In genomic region chr1:189727346-189727883, GRCm38 (mm10) we compare ENCODE assay signal across 8 mouse cellular contexts. TPM values are rescaled to one million over a fixed set of nuclear protein-coding genes. Genes with fewer than 3 reads are reported as not detected.
DNase-seq lines count a peak whose midpoint lies in the region; ATAC-seq and TF ChIP-seq lines count a peak whose summit lies in the region.

No protein-coding gene starts in this region.

- peaks cover 16% of the 10 kb centered on the region for H3K4me1 ChIP-seq in forebrain, embryonic 16.5 days (replicated peaks; ENCODE audit: control insufficient read depth, insufficient read depth, low read length)
- peaks cover 36% of the 10 kb centered on the region for H3K4me1 ChIP-seq in hindbrain, embryonic 12.5 days

- H3K9me3 ChIP-seq in forebrain, embryonic 16.5 days (ENCODE audit: control insufficient read depth, low read length): 0 out of 2 replicates have a peak, but pooled peaks cover 2% of the 10 kb centered on the region
- no peaks in the 10 kb centered on the region for H3K9me3 ChIP-seq in hindbrain, embryonic 12.5 days (replicated peaks)

- H3ac ChIP-seq in myocyte (ENCODE audit: control insufficient read depth, insufficient read length): peak overlapping the region; percentile 73

- H3K79me2 ChIP-seq in myocyte (ENCODE audit: control insufficient read depth, insufficient read depth): peaks cover 44% of the 10 kb centered on the region

- peak; percentile 19 for DNase-seq in right cerebral cortex, postnatal 4 days
- no peak for DNase-seq in right cerebral cortex, postnatal 14 days
- peak; percentile 53 for DNase-seq in liver
- DNase-seq in urinary bladder, postnatal 10 days (ENCODE audit: low spot score): peak; percentile 36
- no peak for DNase-seq in frontal cortex, postnatal 25 days (ENCODE audit: low spot score in 2 of 2)

- H3K36me3 ChIP-seq in forebrain, embryonic 16.5 days (ENCODE audit: control insufficient read depth, insufficient read depth): no peaks in the 10 kb centered on the region
- no peaks in the 10 kb centered on the region for H3K36me3 ChIP-seq in hindbrain, embryonic 12.5 days
- no peaks in the 10 kb centered on the region for H3K36me3 ChIP-seq in myocyte (ENCODE audit: control insufficient read depth, insufficient read depth)

- ATAC-seq in forebrain, embryonic 16.5 days: peak; percentile 21; the same call in 1 of the 2 replicates
- peak; percentile 53 for ATAC-seq in hindbrain, embryonic 12.5 days (ENCODE audit: low FRiP score)

- peak overlapping the region; percentile 57 for H3K4me3 ChIP-seq in forebrain, embryonic 16.5 days (replicated peaks; ENCODE audit: low read length)
- H3K4me3 ChIP-seq in hindbrain, embryonic 12.5 days: peak overlapping the region; percentile 65
- H3K4me3 ChIP-seq in myocyte: peak overlapping the region; percentile 75

- H3K27me3 ChIP-seq in forebrain, embryonic 16.5 days (replicated peaks; ENCODE audit: control insufficient read depth, insufficient read depth, low read length): peaks cover 48% of the 10 kb centered on the region
- peaks cover 42% of the 10 kb centered on the region for H3K27me3 ChIP-seq in hindbrain, embryonic 12.5 days
- H3K27me3 ChIP-seq in myocyte (ENCODE audit: control insufficient read depth, insufficient read depth, insufficient read length): no peaks in the 10 kb centered on the region

- 0 out of 2 replicates have a peak overlapping the region, but pooled peaks have one; percentile 28 for H3K27ac ChIP-seq in forebrain, embryonic 16.5 days (ENCODE audit: low read length)
- peak overlapping the region; percentile 81 for H3K27ac ChIP-seq in hindbrain, embryonic 12.5 days

- peak; percentile 28 for TF ChIP-seq POLR2A in myocyte (IDR thresholded peaks at IDR 0.05; ENCODE audit: insufficient read length, low read depth)

- H3K4me2 ChIP-seq in forebrain, embryonic 16.5 days (ENCODE audit: low read length): peak overlapping the region; percentile 93
- peak overlapping the region; percentile 97 for H3K4me2 ChIP-seq in hindbrain, embryonic 12.5 days (replicated peaks)
- H3K4me2 ChIP-seq in myocyte (ENCODE audit: low read depth): peak overlapping the region; percentile 96

- H3K9ac ChIP-seq in forebrain, embryonic 16.5 days (replicated peaks; ENCODE audit: low read depth, low read length): peak overlapping the region; percentile 54
- peak overlapping the region; percentile 71 for H3K9ac ChIP-seq in hindbrain, embryonic 12.5 days

- 1% methylated on average over 22 of the region's 22 CpGs for WGBS in forebrain, embryonic 16.5 days
- WGBS in hindbrain, embryonic 12.5 days: 1% methylated on average over 22 of the region's 22 CpGs

TF ChIP-seq in myocyte, 11 proteins besides CTCF, POLR2A, EP300 and RAD21:
- TF ChIP-seq E2F4 (IDR thresholded peaks at IDR 0.05; ENCODE audit: insufficient read depth): no peak
- TF ChIP-seq TCF3 (IDR thresholded peaks at IDR 0.05; ENCODE audit: insufficient read length, low read depth): no peak
- TF ChIP-seq REST (IDR thresholded peaks at IDR 0.05; ENCODE audit: insufficient read depth, insufficient read length): no peak
- no peak for TF ChIP-seq TCF12 (IDR thresholded peaks at IDR 0.05; ENCODE audit: insufficient read depth, poor library complexity, severe bottlenecking)
- TF ChIP-seq MYOD1 (IDR thresholded peaks at IDR 0.05; ENCODE audit: control insufficient read depth in 1 of 3, insufficient read length in 2 of 3, low read depth in 2 of 3): no peak

RNA-seq across cellular contexts. Expression of gene Ptpn14, which starts 0.7 kb away (rescaled TPM):
- polyA plus RNA-seq in forebrain, embryonic 16.5 days (2015; fragmentation: Nextera tagmentation; extraction: Ambion mirVana): 0.85 and 1.1 TPM in 2 replicates
- polyA plus RNA-seq in hindbrain, embryonic 12.5 days (2016; fragmentation: Nextera tagmentation; extraction: Ambion mirVana): 7.6 and 8.7 TPM in 2 replicates
- polyA plus RNA-seq in myocyte (2012; fragmentation: generic; extraction: Trizol): 13.6 TPM

RNA-seq across cellular contexts. Expression of gene Cenpf, which starts 39.5 kb away (rescaled TPM):
- polyA plus RNA-seq in forebrain, embryonic 16.5 days (2015; fragmentation: Nextera tagmentation; extraction: Ambion mirVana): 37.9 and 47.8 TPM in 2 replicates
- polyA plus RNA-seq in hindbrain, embryonic 12.5 days (2016; fragmentation: Nextera tagmentation; extraction: Ambion mirVana): 82.6 and 86.6 TPM in 2 replicates
- 2.2 TPM for polyA plus RNA-seq in myocyte (2012; fragmentation: generic; extraction: Trizol)

Comparison
In these comparisons a context has a peak if more than half of its experiments do, and no peak if none do; other contexts are left out.
1. DNase-seq: peak in right cerebral cortex, postnatal 4 days (single experiment), liver (single experiment) and urinary bladder, postnatal 10 days (single experiment); none in right cerebral cortex, postnatal 14 days (single experiment) and frontal cortex, postnatal 25 days (0 of 2).
2. RNA of gene Cenpf, which starts 39.5 kb away (polyA plus RNA-seq): 82.6 to 86.6 TPM in hindbrain, embryonic 12.5 days and 37.9 to 47.8 TPM in forebrain, embryonic 16.5 days; 2.2 TPM in myocyte (single experiment); every median in the first group is over 10 times any median in the second.
3. Peak in every context shown above with its lines, with median percentiles within 50 percentile points of each other: H3K4me2 ChIP-seq and H3K4me3 ChIP-seq.